In the genomic region with DNA sequence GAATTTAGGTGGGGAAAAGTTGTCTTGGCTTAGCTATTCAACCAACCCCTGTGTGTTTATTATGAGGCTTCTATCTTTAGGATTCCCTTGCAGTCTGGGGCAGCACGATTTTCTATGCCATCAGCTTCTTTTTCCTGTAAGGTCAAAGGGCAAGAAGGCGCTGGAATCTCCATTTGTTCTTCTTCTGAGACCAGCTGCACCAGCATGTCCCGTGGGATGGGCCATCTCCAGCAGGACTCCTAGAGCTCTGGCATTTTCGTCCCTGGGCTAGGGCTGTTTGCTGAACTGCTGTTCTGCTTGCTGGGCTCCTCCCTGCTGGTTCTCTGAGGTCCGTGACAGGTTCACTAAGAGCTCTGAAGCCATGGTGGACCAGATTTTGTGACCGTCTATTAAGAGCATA, we compare ENCODE assay signal across 26 mouse cellular contexts. TPM values are rescaled to one million over a fixed set of nuclear protein-coding genes. Genes with fewer than 3 reads are reported as not detected.
DNase-seq lines count a peak whose midpoint lies in the region; ATAC-seq and TF ChIP-seq lines count a peak whose summit lies in the region.
"Had no signal": no experiment of that assay in that cellular context is flagged by ENCODE, and none has a peak within 500 bp of the region (broad histone marks: within the 10 kb centered on the region; RNA-seq: fewer than 3 reads in every experiment).

No protein-coding gene starts in this region.

- no peak overlapping the region for H3K4me2 ChIP-seq in hindbrain, embryonic 11.5 days (replicated peaks; ENCODE audit: low read depth, low read length)
- no peak overlapping the region for H3K4me2 ChIP-seq in hindbrain, embryonic 14.5 days (replicated peaks)
- no peak overlapping the region for H3K4me2 ChIP-seq in kidney, postnatal 0 days (ENCODE audit: low read length)
- H3K4me2 ChIP-seq: forebrain, embryonic 15.5 days; heart, embryonic 11.5 days; hindbrain, embryonic 12.5 days; liver, embryonic 15.5 days; lung, embryonic 15.5 days; neural tube, embryonic 12.5 days had no signal

- H3K36me3 ChIP-seq in hindbrain, embryonic 11.5 days (ENCODE audit: control insufficient read depth, insufficient read depth, low read length) = no peaks in the 10 kb centered on the region
- H3K36me3 ChIP-seq in hindbrain, embryonic 14.5 days (replicated peaks; ENCODE audit: control insufficient read depth, insufficient read depth) = no peaks in the 10 kb centered on the region
- H3K36me3 ChIP-seq in kidney, postnatal 0 days (ENCODE audit: insufficient read depth, low read length) = no peaks in the 10 kb centered on the region
- H3K36me3 ChIP-seq: forebrain, embryonic 15.5 days; hindbrain, embryonic 12.5 days; liver, embryonic 15.5 days; lung, embryonic 15.5 days; neural tube, embryonic 12.5 days had no signal

- DNase-seq in hindbrain, embryonic 11.5 days (ENCODE audit: low spot score) = peak; percentile 40
- DNase-seq in hindbrain, embryonic 14.5 days (ENCODE audit: low spot score) = no peak
- no peak for DNase-seq in kidney, postnatal 0 days (ENCODE audit: low spot score)
- no peak for DNase-seq in kidney, adult 8-10 months
- peak; percentile 40 for DNase-seq in yolk sac, embryonic 10.5 days (ENCODE audit: low spot score)
- DNase-seq in heart, postnatal 36 days = no peak
- DNase-seq: adrenal gland, adult 2 months; cerebellum, adult 11-12 months; cerebellum, postnatal 10 days; gastrocnemius, postnatal 14 days; heart, adult 11 months; lung, postnatal 36 days; right cerebral cortex, postnatal 14 days; thymus, adult 2 months had no signal

- no peak for ATAC-seq in hindbrain, embryonic 11.5 days (ENCODE audit: low FRiP score)
- no peak for ATAC-seq in hindbrain, embryonic 14.5 days (ENCODE audit: low FRiP score)
- 0 out of 2 replicates have a peak, but pooled peaks have one; percentile 18 for ATAC-seq in kidney, postnatal 0 days (replicated peaks; ENCODE audit: low FRiP score, low read depth)
- ATAC-seq: forebrain, embryonic 15.5 days; inflammation-experienced regulatory T-cells, adult 6 months; Patski had no signal

- no peaks in the 10 kb centered on the region for H3K9me3 ChIP-seq in hindbrain, embryonic 11.5 days (ENCODE audit: control insufficient read depth, low read length)
- H3K9me3 ChIP-seq in hindbrain, embryonic 14.5 days (ENCODE audit: control insufficient read depth, low read length) = no peaks in the 10 kb centered on the region
- H3K9me3 ChIP-seq in kidney, postnatal 0 days (replicated peaks; ENCODE audit: low read length) = no peaks in the 10 kb centered on the region
- H3K9me3 ChIP-seq: forebrain, embryonic 15.5 days; hindbrain, embryonic 12.5 days; liver, embryonic 15.5 days; lung, embryonic 15.5 days; megakaryocyte, embryonic 14.5 days; neural tube, embryonic 12.5 days had no signal

- H3K27ac ChIP-seq in hindbrain, embryonic 11.5 days (ENCODE audit: low read depth, low read length) = no peak overlapping the region
- H3K27ac ChIP-seq in hindbrain, embryonic 14.5 days = no peak overlapping the region
- H3K27ac ChIP-seq in kidney, postnatal 0 days = no peak overlapping the region
- H3K27ac ChIP-seq in brown adipose tissue, adult 24 weeks (replicated peaks; ENCODE audit: low read depth, low read length) = peak overlapping the region; percentile 67
- H3K27ac ChIP-seq: forebrain, embryonic 15.5 days; hindbrain, embryonic 12.5 days; left cerebral cortex, adult 2 months; liver, embryonic 15.5 days; lung, embryonic 15.5 days; neural tube, embryonic 12.5 days; stomach, postnatal 0 days had no signal

- WGBS in hindbrain, embryonic 11.5 days = 15% methylated on average over 6 of the region's 6 CpGs
- 13% methylated on average over 5 of the region's 6 CpGs for WGBS in hindbrain, embryonic 14.5 days
- 45% methylated on average over 6 of the region's 6 CpGs for WGBS in kidney, postnatal 0 days

- H3K4me3 ChIP-seq in hindbrain, embryonic 11.5 days (ENCODE audit: low read depth, low read length) = no peak overlapping the region
- H3K4me3 ChIP-seq in hindbrain, embryonic 14.5 days (replicated peaks; ENCODE audit: low read length) = no peak overlapping the region
- no peak overlapping the region for H3K4me3 ChIP-seq in kidney, postnatal 0 days (replicated peaks; ENCODE audit: low read depth, low read length)
- no peak overlapping the region for H3K4me3 ChIP-seq in brown adipose tissue, adult 24 weeks (ENCODE audit: insufficient read depth, low read depth, low read length)
- H3K4me3 ChIP-seq: forebrain, embryonic 15.5 days; hindbrain, embryonic 12.5 days; left cerebral cortex, adult 2 months; liver, embryonic 15.5 days; lung, embryonic 15.5 days; megakaryocyte, embryonic 14.5 days; neural tube, embryonic 12.5 days had no signal

- no peak for TF ChIP-seq CTCF in kidney, postnatal 0 days (IDR thresholded peaks at IDR 0.05; ENCODE audit: low read depth)

- intact Hi-C loops in heart, postnatal 36 days (cut with DNase I) = no loop called here

- H3K27me3 ChIP-seq in hindbrain, embryonic 11.5 days (ENCODE audit: control insufficient read depth, insufficient read depth, low read length) = no peaks in the 10 kb centered on the region
- no peaks in the 10 kb centered on the region for H3K27me3 ChIP-seq in hindbrain, embryonic 14.5 days (ENCODE audit: control insufficient read depth, insufficient read depth, low read length)
- H3K27me3 ChIP-seq in kidney, postnatal 0 days (ENCODE audit: insufficient read depth, low read length) = no peaks in the 10 kb centered on the region
- H3K27me3 ChIP-seq: forebrain, embryonic 15.5 days; hindbrain, embryonic 12.5 days; liver, embryonic 15.5 days; lung, embryonic 15.5 days; megakaryocyte, embryonic 14.5 days; neural tube, embryonic 12.5 days; Patski had no signal

- H3K9ac ChIP-seq in hindbrain, embryonic 11.5 days (ENCODE audit: low read depth, low read length) = no peak overlapping the region
- no peak overlapping the region for H3K9ac ChIP-seq in hindbrain, embryonic 14.5 days
- H3K9ac ChIP-seq in kidney, postnatal 0 days (ENCODE audit: low read depth, low read length) = no peak overlapping the region
- H3K9ac ChIP-seq: forebrain, embryonic 15.5 days; hindbrain, embryonic 12.5 days; liver, embryonic 15.5 days; lung, embryonic 15.5 days; neural tube, embryonic 12.5 days had no signal

- H3K4me1 ChIP-seq in hindbrain, embryonic 11.5 days (replicated peaks; ENCODE audit: control insufficient read depth, insufficient read depth, low read length) = peaks cover 2% of the 10 kb centered on the region; the same call in 1 of the 2 replicates
- H3K4me1 ChIP-seq in hindbrain, embryonic 14.5 days (replicated peaks; ENCODE audit: control insufficient read depth, insufficient read depth, low read length) = 0 out of 2 replicates have a peak, but pooled peaks cover 7% of the 10 kb centered on the region
- H3K4me1 ChIP-seq in kidney, postnatal 0 days (replicated peaks; ENCODE audit: insufficient read depth, low read length) = peaks cover 24% of the 10 kb centered on the region
- H3K4me1 ChIP-seq in brown adipose tissue, adult 24 weeks (ENCODE audit: control insufficient read depth, insufficient read depth, insufficient read length, low read length) = peaks cover 37% of the 10 kb centered on the region
- H3K4me1 ChIP-seq: forebrain, embryonic 15.5 days; neural tube, embryonic 12.5 days had no signal

RNA-seq across cellular contexts. Expression of gene Chst11, which starts 45.6 kb away (rescaled TPM):
- 2.2 and 2.3 TPM in 2 replicates for polyA plus RNA-seq in hindbrain, embryonic 11.5 days (2014; fragmentation: Nextera tagmentation; extraction: Ambion mirVana)
- 5.0 and 5.4 TPM in 2 replicates for polyA plus RNA-seq in hindbrain, embryonic 14.5 days (2014; fragmentation: Nextera tagmentation; extraction: Ambion mirVana)
- polyA plus RNA-seq in kidney, postnatal 0 days (2015; fragmentation: Nextera tagmentation; extraction: Ambion mirVana) = 2.7 and 2.9 TPM in 2 replicates
- polyA plus RNA-seq in brown adipose tissue, adult 24 weeks (2012; ENCODE audit: insufficient read depth, insufficient read length, missing spikeins) = 5.9 and 10.1 TPM in 2 replicates
- total RNA-seq in heart, postnatal 36 days (2021) = 1 to 10 TPM; 2.8 to 3.2 TPM

Comparison
In these comparisons a context has a peak if more than half of its experiments do, and no peak if none do; other contexts are left out.
1. DNase-seq: peak in hindbrain, embryonic 11.5 days (single experiment) and yolk sac, embryonic 10.5 days (single experiment); none in hindbrain, embryonic 14.5 days (single experiment), kidney, postnatal 0 days (single experiment), kidney, adult 8-10 months (0 of 2) and heart, postnatal 36 days (0 of 2).